Mouse (Mus musculus): ENCODE results near the gene Birc5. TPM values are rescaled to one million over a fixed set of nuclear protein-coding genes. Genes with fewer than 3 reads are reported as not detected.

Birc5 gene
- polyA plus RNA-seq, 1 experiment from 2014 or later: 407 TPM

GRCm38 (mm10) chr11:117816389-117816996 lies 32.6 kb upstream of the Birc5 start:
- no peaks in the 10 kb centered on the region for H3K27me3 ChIP-seq
- peaks cover 84% of the 10 kb centered on the region for H3K4me1 ChIP-seq (replicated peaks)
- 86% methylated on average over 13 of the region's 13 CpGs for WGBS (ENCODE audit: insufficient replicate concordance)
- no peaks in the 10 kb centered on the region for H3K9me3 ChIP-seq (replicated peaks)
- ATAC-seq (ENCODE audit: low read depth): no peak
- no peak overlapping the region for H3K4me2 ChIP-seq
- no peak overlapping the region; the same call in 1 of the 2 replicates for H3K9ac ChIP-seq
- peak overlapping the region; percentile 49; the same call in 1 of the 2 replicates for H3K27ac ChIP-seq
- no peak for DNase-seq
- H3K4me3 ChIP-seq (replicated peaks): no peak overlapping the region
- peaks cover 100% of the 10 kb centered on the region for H3K36me3 ChIP-seq

DNA sequence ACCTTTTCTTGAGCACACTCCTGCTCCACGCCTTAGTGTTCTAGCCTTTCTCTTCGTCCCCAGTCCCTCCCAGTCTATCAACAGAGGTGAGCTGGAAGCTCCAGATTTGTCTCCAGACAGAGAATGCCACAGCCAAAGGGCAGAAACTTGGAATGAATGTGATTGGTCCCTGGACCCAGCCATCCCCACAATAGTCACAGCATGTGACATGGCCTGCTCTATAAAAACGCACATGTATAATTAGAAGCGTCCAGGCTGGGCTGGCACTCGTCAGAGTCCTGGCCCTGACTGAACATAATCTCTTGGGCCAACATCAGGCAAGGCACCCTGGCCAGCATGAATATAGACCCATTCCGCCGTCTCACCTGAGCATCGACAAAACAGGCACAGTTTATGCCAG lies 30.0 kb upstream of the Birc5 start:
- Histone ChIP-seq H3K27me3 (no peaks in the 10 kb centered on the region), H3K9me3 (replicated peaks) (no peaks in the 10 kb centered on the region), H3K4me3 (replicated peaks) (no peak overlapping the region), H3K4me2 (no peak overlapping the region), H3K4me1 (replicated peaks) (peaks cover 84% of the 10 kb centered on the region), H3K27ac (no peak overlapping the region), H3K9ac (no peak overlapping the region), H3K36me3 (peaks cover 100% of the 10 kb centered on the region)
- DNase-seq: no peak
- no peak for ATAC-seq (ENCODE audit: low read depth)
- WGBS (ENCODE audit: insufficient replicate concordance): 83% methylated on average over 8 of the region's 8 CpGs

DNA sequence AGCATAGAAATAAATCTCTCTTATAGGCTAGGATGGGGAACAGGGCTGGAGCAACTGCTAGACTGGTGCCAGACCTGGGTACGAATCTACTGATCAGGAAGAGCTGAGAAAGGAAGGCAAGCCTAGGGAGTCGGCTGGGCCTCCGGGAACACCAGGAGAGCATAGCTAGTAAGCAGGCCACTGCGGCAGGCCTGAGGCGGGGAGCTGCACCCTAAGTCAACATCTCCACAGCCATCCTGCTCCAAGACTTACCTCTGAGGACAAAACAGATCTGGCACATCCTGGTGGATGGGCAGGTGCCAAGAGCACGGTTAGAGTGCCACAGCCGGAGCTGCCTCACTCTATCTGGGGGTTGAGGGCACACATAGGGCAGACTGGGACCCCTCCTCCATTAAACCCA lies 28.9 kb upstream of the Birc5 start:
- no peak for DNase-seq
- H3K36me3 ChIP-seq: peaks cover 92% of the 10 kb centered on the region

DNA sequence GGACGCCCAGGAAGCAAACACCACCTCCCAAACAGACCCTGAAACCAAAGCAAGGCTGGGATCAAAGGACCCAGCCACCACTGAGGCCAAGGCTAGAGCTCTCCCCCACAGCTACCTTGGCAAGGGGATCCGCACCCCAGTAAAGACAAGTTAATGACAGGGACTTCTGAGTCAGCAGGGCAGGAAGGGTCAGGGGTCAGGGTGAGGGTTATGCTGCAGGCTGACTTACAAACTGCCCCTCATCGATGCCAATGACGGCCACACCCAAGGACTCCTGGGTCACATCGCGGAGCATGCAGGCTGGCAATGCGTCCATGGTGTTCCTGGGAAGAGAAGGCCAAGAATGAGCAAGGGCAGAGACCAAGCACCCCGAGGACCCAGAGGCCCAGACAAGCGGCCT lies 27.2 kb upstream of the Birc5 start:
- no peaks in the 10 kb centered on the region for H3K27me3 ChIP-seq
- H3K4me2 ChIP-seq: peak overlapping the region; percentile 13; the same call in 1 of the 2 replicates
- no peak overlapping the region for H3K27ac ChIP-seq
- WGBS (ENCODE audit: insufficient replicate concordance): 88% methylated on average over 9 of the region's 9 CpGs
- no peak overlapping the region; the same call in 1 of the 2 replicates for H3K9ac ChIP-seq
- no peaks in the 10 kb centered on the region for H3K9me3 ChIP-seq (replicated peaks)
- ATAC-seq (ENCODE audit: low read depth) (no peak), DNase-seq (no peak)
- H3K4me3 ChIP-seq (replicated peaks): no peak overlapping the region
- peaks cover 75% of the 10 kb centered on the region for H3K36me3 ChIP-seq
- H3K4me1 ChIP-seq (replicated peaks): peaks cover 82% of the 10 kb centered on the region

More for the DNA sequence above, 28.9 kb upstream of the Birc5 start:
- Histone ChIP-seq H3K9ac (no peak overlapping the region), H3K27me3 (no peaks in the 10 kb centered on the region), H3K4me1 (replicated peaks) (peaks cover 81% of the 10 kb centered on the region), H3K4me2 (no peak overlapping the region), H3K4me3 (replicated peaks) (no peak overlapping the region), H3K9me3 (replicated peaks) (no peaks in the 10 kb centered on the region), H3K27ac (no peak overlapping the region)
- WGBS (ENCODE audit: insufficient replicate concordance): 89% methylated on average over 7 of the region's 7 CpGs
- ATAC-seq (ENCODE audit: low read depth): no peak

DNA sequence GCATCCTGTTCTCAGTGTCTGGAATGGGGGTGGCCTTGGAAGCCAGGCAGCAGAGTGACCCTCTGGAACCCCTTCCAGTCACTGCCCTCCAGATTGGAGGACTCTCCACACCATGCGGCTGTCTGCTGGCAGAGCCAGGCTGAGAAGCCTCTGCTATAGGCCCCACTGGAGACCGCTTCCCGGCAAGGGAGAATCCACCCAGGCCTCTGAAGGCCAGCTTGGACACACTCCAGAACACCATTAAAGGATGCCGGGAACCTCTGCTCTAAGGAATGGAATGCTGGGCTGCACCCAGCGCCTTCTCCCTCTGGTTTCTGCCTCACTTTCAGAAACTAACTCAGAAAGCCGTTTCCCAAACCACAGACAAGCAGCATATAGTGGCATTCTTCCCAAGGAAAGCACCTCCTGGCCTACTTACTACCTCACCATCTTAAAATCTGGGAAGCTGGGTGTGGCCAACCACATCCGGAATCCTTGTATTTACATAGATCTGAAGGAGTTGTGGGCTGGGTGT lies 26.3 kb upstream of the Birc5 start:
- Histone ChIP-seq H3K9me3 (replicated peaks) (no peaks in the 10 kb centered on the region), H3K27me3 (no peaks in the 10 kb centered on the region), H3K4me1 (replicated peaks) (peaks cover 84% of the 10 kb centered on the region), H3K27ac (peak overlapping the region; percentile 18; the same call in 1 of the 2 replicates), H3K4me3 (replicated peaks) (peak overlapping the region; percentile 86; the same call in 1 of the 2 replicates), H3K9ac (peak overlapping the region; percentile 97; the same call in 1 of the 2 replicates), H3K36me3 (peaks cover 66% of the 10 kb centered on the region), H3K4me2 (peak overlapping the region; percentile 96)
- ATAC-seq (ENCODE audit: low read depth) (no peak), DNase-seq (no peak)
- 87% methylated on average over 7 of the region's 7 CpGs for WGBS (ENCODE audit: insufficient replicate concordance)

DNA sequence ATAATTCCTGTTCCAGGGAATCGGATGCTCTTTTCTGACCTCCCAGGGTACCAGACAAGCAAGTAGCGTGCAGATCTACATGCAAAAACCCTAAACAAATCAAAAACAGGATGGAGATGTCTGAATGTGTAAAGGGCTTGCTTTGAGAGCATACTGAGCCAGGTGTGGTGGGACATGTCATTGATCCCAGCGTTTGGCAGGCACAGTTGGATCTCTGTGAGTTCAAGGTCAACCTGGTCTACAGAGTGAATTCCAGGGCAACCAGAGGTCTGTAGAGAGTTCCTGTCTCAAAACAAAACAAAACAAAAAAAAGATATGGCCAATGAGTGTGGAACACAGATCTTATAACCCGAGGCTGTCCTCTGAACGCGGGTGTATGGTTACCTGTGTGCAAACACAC lies 25.6 kb upstream of the Birc5 start:
- no peak for ATAC-seq (ENCODE audit: low read depth)
- no peak for DNase-seq
- Histone ChIP-seq H3K9ac (peak overlapping the region; percentile 97), H3K4me2 (peak overlapping the region; percentile 96), H3K27ac (peak overlapping the region; percentile 74; the same call in 1 of the 2 replicates), H3K9me3 (replicated peaks) (no peaks in the 10 kb centered on the region), H3K4me1 (replicated peaks) (peaks cover 85% of the 10 kb centered on the region), H3K36me3 (peaks cover 60% of the 10 kb centered on the region), H3K27me3 (no peaks in the 10 kb centered on the region), H3K4me3 (replicated peaks) (peak overlapping the region; percentile 86)
- 85% methylated on average over 6 of the region's 6 CpGs for WGBS (ENCODE audit: insufficient replicate concordance)

DNA sequence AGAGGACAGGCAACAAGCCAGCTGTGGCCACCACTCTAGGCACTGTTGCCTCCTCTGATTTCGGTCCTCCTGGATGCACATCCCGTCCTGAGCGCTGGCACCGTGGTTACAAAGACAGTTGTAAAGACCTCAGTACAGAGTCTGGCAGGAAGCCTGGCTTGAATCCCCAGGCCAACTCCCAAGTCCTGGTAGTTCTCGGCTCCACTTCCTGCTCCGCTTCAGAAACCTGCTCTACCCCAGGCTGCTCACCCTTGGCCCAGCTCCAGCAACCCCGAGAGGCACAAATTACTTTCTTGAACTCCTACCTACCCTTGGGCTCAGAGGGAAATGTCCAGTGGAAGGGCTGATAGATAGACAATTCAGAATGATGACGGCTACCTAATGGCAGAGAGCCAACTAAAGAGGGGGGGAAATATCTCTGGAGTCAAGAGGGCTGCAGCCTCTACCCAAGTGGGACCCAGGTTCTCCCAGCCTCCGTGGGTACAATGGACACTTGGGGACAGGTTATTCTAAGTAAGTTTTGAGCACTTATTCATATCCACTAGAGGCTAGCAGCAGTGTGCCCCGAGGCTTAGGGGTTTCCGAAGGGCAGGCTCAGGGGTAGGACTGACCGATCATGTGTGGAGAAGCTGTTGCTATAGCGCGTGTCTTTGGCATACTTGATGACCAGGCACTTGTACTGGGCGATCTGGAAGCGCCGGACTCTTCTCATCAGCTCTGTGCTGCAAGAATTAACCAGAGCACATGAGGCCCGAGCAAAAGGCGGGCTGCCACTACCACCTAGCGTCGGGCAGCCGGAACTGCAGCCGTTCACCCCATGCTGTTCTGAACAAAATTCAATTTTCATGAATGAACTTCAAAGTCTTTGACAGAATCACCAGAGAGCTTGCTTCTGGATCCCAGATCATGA lies 24.7 kb upstream of the Birc5 start:
- 15% methylated on average over 23 of the region's 23 CpGs for WGBS (ENCODE audit: insufficient replicate concordance)
- Histone ChIP-seq H3K4me2 (peak overlapping the region; percentile 96), H3K9me3 (replicated peaks) (no peaks in the 10 kb centered on the region), H3K9ac (peak overlapping the region; percentile 97), H3K27ac (peak overlapping the region; percentile 95), H3K36me3 (peaks cover 51% of the 10 kb centered on the region), H3K27me3 (no peaks in the 10 kb centered on the region), H3K4me1 (replicated peaks) (peaks cover 89% of the 10 kb centered on the region), H3K4me3 (replicated peaks) (peak overlapping the region; percentile 86)
- ATAC-seq (ENCODE audit: low read depth): peak; percentile 57
- peak; percentile 75 for DNase-seq

- peak; percentile 62 for ATAC-seq (ENCODE audit: low read depth)
- H3K36me3 ChIP-seq: peaks cover 39% of the 10 kb centered on the region
- peak within 1 kb of the TSS; percentile 96 for H3K4me2 ChIP-seq
- peaks cover 89% of the 10 kb centered on the region for H3K4me1 ChIP-seq (replicated peaks)
- DNase-seq: peak; percentile 78
- no peaks in the 10 kb centered on the region for H3K9me3 ChIP-seq (replicated peaks)
- H3K9ac ChIP-seq: peak within 1 kb of the TSS; percentile 97
- under 1% methylated on average over 34 of the region's 34 CpGs for WGBS (ENCODE audit: insufficient replicate concordance)
- no peaks in the 10 kb centered on the region for H3K27me3 ChIP-seq
- H3K27ac ChIP-seq: peak within 1 kb of the TSS; percentile 95
- H3K4me3 ChIP-seq (replicated peaks): peak within 1 kb of the TSS; percentile 86
These were observed 23.5 kb upstream of the Birc5 start, which contains the start of the genes Afmid and Tk1 for GRCm38 (mm10) chr11:117825333-117826101. Gene Afmid (plus strand): TSS chr11:117825924. Gene Tk1 (minus strand): TSS chr11:117826092.

GRCm38 (mm10) chr11:117826164-117826563 lies 22.9 kb upstream of the Birc5 start:
- ATAC-seq (ENCODE audit: low read depth): no peak
- peak overlapping the region; percentile 86 for H3K4me3 ChIP-seq (replicated peaks)
- WGBS (ENCODE audit: insufficient replicate concordance): 34% methylated on average over 5 of the region's 5 CpGs

DNA sequence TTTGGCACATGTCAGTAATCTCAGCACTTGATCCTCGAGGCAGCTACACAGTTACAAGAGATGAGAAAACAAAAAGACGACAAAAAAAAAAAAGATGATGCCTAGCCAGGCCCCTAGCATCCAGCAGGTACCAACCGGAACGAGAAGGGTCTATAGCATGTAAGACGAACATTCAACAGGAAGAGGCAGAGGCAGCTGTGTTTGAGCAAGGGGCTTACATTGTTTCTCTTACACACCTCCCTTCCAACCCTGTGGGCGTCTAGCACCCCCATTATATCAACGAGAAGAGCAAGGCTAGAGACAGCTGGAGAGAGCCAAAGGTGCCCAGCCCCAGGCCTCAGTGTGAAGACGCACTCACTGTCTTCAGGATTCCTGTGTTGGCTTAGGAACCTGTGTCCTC lies 22.1 kb upstream of the Birc5 start:
- H3K27ac ChIP-seq: peak overlapping the region; percentile 44
- H3K27me3 ChIP-seq: no peaks in the 10 kb centered on the region
- peak overlapping the region; percentile 86 for H3K4me3 ChIP-seq (replicated peaks)
- peak overlapping the region; percentile 96 for H3K4me2 ChIP-seq
- H3K4me1 ChIP-seq (replicated peaks): peaks cover 91% of the 10 kb centered on the region
- H3K36me3 ChIP-seq: peaks cover 25% of the 10 kb centered on the region
- DNase-seq: no peak
- no peaks in the 10 kb centered on the region for H3K9me3 ChIP-seq (replicated peaks)
- 70% methylated on average over 8 of the region's 8 CpGs for WGBS (ENCODE audit: insufficient replicate concordance)
- no peak for ATAC-seq (ENCODE audit: low read depth)
- H3K9ac ChIP-seq: peak overlapping the region; percentile 97; the same call in 1 of the 2 replicates

More at GRCm38 (mm10) chr11:117826164-117826563, 22.9 kb upstream of the Birc5 start:
- DNase-seq: no peak
- H3K9ac ChIP-seq: peak overlapping the region; percentile 97
- no peaks in the 10 kb centered on the region for H3K27me3 ChIP-seq
- no peaks in the 10 kb centered on the region for H3K9me3 ChIP-seq (replicated peaks)
- peak overlapping the region; percentile 95 for H3K27ac ChIP-seq
- H3K4me1 ChIP-seq (replicated peaks): peaks cover 91% of the 10 kb centered on the region
- peaks cover 32% of the 10 kb centered on the region for H3K36me3 ChIP-seq
- peak overlapping the region; percentile 96 for H3K4me2 ChIP-seq
